Mouse (Mus musculus): ENCODE results near the gene Dok3.

DNA sequence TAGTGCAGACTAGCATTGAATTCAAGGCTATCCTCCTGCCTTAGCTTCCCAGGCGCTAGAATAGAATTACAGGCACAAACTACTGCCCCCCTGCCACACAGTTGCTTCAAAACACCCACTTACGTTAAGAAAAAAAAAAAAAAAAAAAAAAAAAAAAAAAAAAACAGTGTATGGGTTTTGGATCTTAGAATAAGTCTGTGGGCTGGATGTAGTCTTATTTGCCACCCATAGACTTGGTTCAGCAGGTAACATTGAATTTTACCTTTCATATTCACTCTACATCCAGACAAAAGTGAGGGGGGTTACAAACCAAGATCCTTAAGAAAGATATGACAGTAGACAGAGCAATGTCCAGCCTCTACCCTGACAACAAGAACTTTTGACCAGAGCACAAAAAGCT lies 38.9 kb upstream of the Dok3 start:
- no peak for TF ChIP-seq POLR2A (IDR thresholded peaks at IDR 0.05; ENCODE audit: low read depth, low read length)
- TF ChIP-seq RCOR1 (conservative IDR thresholded peaks at IDR 0.05; ENCODE audit: low read depth, low read length): no peak
- TF ChIP-seq CTCF (conservative IDR thresholded peaks at IDR 0.05 in 1 of 2, IDR thresholded peaks at IDR 0.05 in 1 of 2; ENCODE audit: low read depth in 2 of 2, low read length in 2 of 2): no peak
- no peak for TF ChIP-seq EP300 (IDR thresholded peaks at IDR 0.05; ENCODE audit: low read length)
- TF ChIP-seq CHD2 (IDR thresholded peaks at IDR 0.05; ENCODE audit: low read length): no peak
- no peak for TF ChIP-seq RAD21 (IDR thresholded peaks at IDR 0.05; ENCODE audit: low read depth, low read length)
- TF ChIP-seq SIN3A (IDR thresholded peaks at IDR 0.05; ENCODE audit: low read length): no peak
- no peak for TF ChIP-seq UBTF (IDR thresholded peaks at IDR 0.05; ENCODE audit: low read depth, low read length)

Data from CH12.LX (cell line).